Mouse (Mus musculus): Measurements from ENCODE around the gene Rgs10. TPM values are rescaled to one million over a fixed set of nuclear protein-coding genes. Genes with fewer than 3 reads are reported as not detected.
A peak's percentile ranks its signal among the peaks of the same experiment; 100 is the strongest.

The Rgs10 gene
- total RNA-seq, 2 experiments from 2014 or later, result 46.0 to 47.0 TPM

GRCm38 (mm10) chr7:128366654-128367053, 51.9 kb downstream of the Rgs10 start:
- intact Hi-C loops (cut with DNase I), result no loop called here
- Histone ChIP-seq H3K27ac (no peak overlapping the region), H3K4me3 (no peak overlapping the region)
- DNase-seq (ENCODE audit: extremely low spot score in 1 of 2, low spot score in 2 of 2), result no peak
- TF ChIP-seq CTCF (IDR thresholded peaks at IDR 0.05), result no peak

- no peak for DNase-seq (ENCODE audit: extremely low spot score in 1 of 2, low spot score in 2 of 2)
- intact Hi-C loops (cut with DNase I), result no loop called here
- TF ChIP-seq CTCF (IDR thresholded peaks at IDR 0.05), result no peak; the same call in 1 of the 2 replicates
Measured at GRCm38 (mm10) chr7:128365096-128365715, 53.4 kb downstream of the Rgs10 start.

GRCm38 (mm10) chr7:128364526-128364925, 54.0 kb downstream of the Rgs10 start:
- intact Hi-C loops (cut with DNase I), result no loop called here
- no peak for TF ChIP-seq CTCF (IDR thresholded peaks at IDR 0.05)
- DNase-seq (ENCODE audit: extremely low spot score in 1 of 2, low spot score in 2 of 2), result no peak
- Histone ChIP-seq H3K27ac (no peak overlapping the region), H3K4me3 (no peak overlapping the region)

More at GRCm38 (mm10) chr7:128365096-128365715, 53.4 kb downstream of the Rgs10 start:
- Histone ChIP-seq H3K4me3 (no peak overlapping the region), H3K27ac (no peak overlapping the region)

GRCm38 (mm10) chr7:128363806-128364205, 54.8 kb downstream of the Rgs10 start:
- Histone ChIP-seq H3K4me3 (no peak overlapping the region), H3K27ac (no peak overlapping the region)
- TF ChIP-seq CTCF (IDR thresholded peaks at IDR 0.05), result no peak
- no peak for DNase-seq (ENCODE audit: extremely low spot score in 1 of 2, low spot score in 2 of 2)
- intact Hi-C loops (cut with DNase I), result no loop called here

- DNase-seq (ENCODE audit: extremely low spot score in 1 of 2, low spot score in 2 of 2), result no peak
- Histone ChIP-seq H3K4me3 (no peak overlapping the region), H3K27ac (no peak overlapping the region)
- TF ChIP-seq CTCF (IDR thresholded peaks at IDR 0.05), result no peak
- intact Hi-C loops (cut with DNase I), result no loop called here
Measured at GRCm38 (mm10) chr7:128362916-128363315, 55.6 kb downstream of the Rgs10 start.

- Histone ChIP-seq H3K4me3 (no peak overlapping the region), H3K27ac (no peak overlapping the region)
- intact Hi-C loops (cut with DNase I), result no loop called here
- no peak; the same call in none of the 2 replicates for TF ChIP-seq CTCF (IDR thresholded peaks at IDR 0.05)
- DNase-seq (ENCODE audit: extremely low spot score in 1 of 2, low spot score in 2 of 2), result no peak
Measured at GRCm38 (mm10) chr7:128359741-128360140, 58.8 kb downstream of the Rgs10 start.

GRCm38 (mm10) chr7:128359164-128359563, 59.4 kb downstream of the Rgs10 start:
- intact Hi-C loops (cut with DNase I), result no loop called here
- H3K4me3 ChIP-seq, result no peak overlapping the region
- no peak overlapping the region for H3K27ac ChIP-seq
- DNase-seq (ENCODE audit: extremely low spot score in 1 of 2, low spot score in 2 of 2), result no peak
- TF ChIP-seq CTCF (IDR thresholded peaks at IDR 0.05), result no peak

- no peak for DNase-seq (ENCODE audit: extremely low spot score in 1 of 2, low spot score in 2 of 2)
- TF ChIP-seq CTCF (IDR thresholded peaks at IDR 0.05), result no peak
- Histone ChIP-seq H3K27ac (no peak overlapping the region), H3K4me3 (no peak overlapping the region)
- intact Hi-C loops (cut with DNase I), result no loop called here
Measured at GRCm38 (mm10) chr7:128358741-128359140, 59.8 kb downstream of the Rgs10 start.

GRCm38 (mm10) chr7:128356868-128357755, 61.4 kb downstream of the Rgs10 start:
- no peak for DNase-seq (ENCODE audit: extremely low spot score in 1 of 2, low spot score in 2 of 2)
- peak; percentile 64 for TF ChIP-seq CTCF (IDR thresholded peaks at IDR 0.05)
- no peak overlapping the region for H3K27ac ChIP-seq
- H3K4me3 ChIP-seq, result no peak overlapping the region
- intact Hi-C loops (cut with DNase I), result loop anchor here (1.0 kb wide), 1 partner anchor 349 kb away; no protein-coding TSS in a partner anchor

GRCm38 (mm10) chr7:128355463-128355862, 63.1 kb downstream of the Rgs10 start:
- Histone ChIP-seq H3K27ac (no peak overlapping the region), H3K4me3 (no peak overlapping the region)
- TF ChIP-seq CTCF (IDR thresholded peaks at IDR 0.05), result no peak
- intact Hi-C loops (cut with DNase I), result no loop called here
- no peak for DNase-seq (ENCODE audit: extremely low spot score in 1 of 2, low spot score in 2 of 2)

- intact Hi-C loops (cut with DNase I), result no loop called here
- no peak overlapping the region for H3K27ac ChIP-seq
- TF ChIP-seq CTCF (IDR thresholded peaks at IDR 0.05), result no peak
- H3K4me3 ChIP-seq, result no peak overlapping the region
- DNase-seq (ENCODE audit: extremely low spot score in 1 of 2, low spot score in 2 of 2), result no peak
Measured at GRCm38 (mm10) chr7:128352721-128353120, 65.8 kb downstream of the Rgs10 start.

GRCm38 (mm10) chr7:128351176-128351575, 67.4 kb downstream of the Rgs10 start:
- intact Hi-C loops (cut with DNase I), result no loop called here

More at GRCm38 (mm10) chr7:128351176-128351575, 67.4 kb downstream of the Rgs10 start:
- H3K27ac ChIP-seq, result no peak overlapping the region
- TF ChIP-seq CTCF (IDR thresholded peaks at IDR 0.05), result no peak
- no peak for DNase-seq (ENCODE audit: extremely low spot score in 1 of 2, low spot score in 2 of 2)
- no peak overlapping the region for H3K4me3 ChIP-seq
